Mouse (Mus musculus): ENCODE data around the gene Styxl1.

GRCm38 (mm10) chr5:135738266-135738665, 39.9 kb downstream of the Styxl1 start:
- TF ChIP-seq CTCF (IDR thresholded peaks at IDR 0.05; ENCODE audit: low read depth): no peak
- no peak for TF ChIP-seq EP300 (optimal IDR thresholded peaks at IDR 0.05)
